Mouse (Mus musculus): ENCODE data around the gene Fam129c. TPM values are rescaled to one million over a fixed set of nuclear protein-coding genes. Genes with fewer than 3 reads are reported as not detected.

Gene Fam129c
- polyA plus RNA-seq, 1 experiment from 2014 or later: 6.9 TPM

DNA sequence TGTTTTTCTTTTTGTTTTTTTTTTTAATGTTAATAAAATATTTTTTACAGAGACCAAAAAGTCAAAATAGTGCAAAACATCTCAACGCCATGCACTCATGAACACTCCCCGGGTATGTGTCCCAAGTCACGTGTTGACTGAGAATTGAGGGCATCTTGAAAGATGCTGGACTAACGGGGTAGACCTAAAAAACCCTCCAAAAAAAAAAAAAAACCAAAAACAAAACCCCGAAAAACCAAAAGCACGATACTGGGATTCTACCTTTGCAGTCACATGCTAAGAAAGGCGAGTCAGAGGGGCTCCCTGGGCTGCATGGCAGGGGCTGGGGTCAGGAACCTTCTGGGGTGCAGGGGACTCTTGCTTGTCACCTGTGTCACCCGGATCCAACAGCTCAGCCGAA lies 29.3 kb downstream of the Fam129c start:
- H3K4me3 ChIP-seq: no peak overlapping the region
- peaks cover 37% of the 10 kb centered on the region for H3K36me3 ChIP-seq
- 0 out of 2 replicates have a peak overlapping the region, but pooled peaks have one; percentile 19 for H3K27ac ChIP-seq
- H3K9ac ChIP-seq: no peak overlapping the region
- ATAC-seq (ENCODE audit: low FRiP score): no peak
- no peaks in the 10 kb centered on the region for H3K9me3 ChIP-seq
- H3K4me2 ChIP-seq: no peak overlapping the region
- H3K27me3 ChIP-seq: peaks cover 20% of the 10 kb centered on the region
- H3K4me1 ChIP-seq (replicated peaks): peaks cover 19% of the 10 kb centered on the region
- 88% methylated on average over 9 of the region's 9 CpGs for WGBS

DNA sequence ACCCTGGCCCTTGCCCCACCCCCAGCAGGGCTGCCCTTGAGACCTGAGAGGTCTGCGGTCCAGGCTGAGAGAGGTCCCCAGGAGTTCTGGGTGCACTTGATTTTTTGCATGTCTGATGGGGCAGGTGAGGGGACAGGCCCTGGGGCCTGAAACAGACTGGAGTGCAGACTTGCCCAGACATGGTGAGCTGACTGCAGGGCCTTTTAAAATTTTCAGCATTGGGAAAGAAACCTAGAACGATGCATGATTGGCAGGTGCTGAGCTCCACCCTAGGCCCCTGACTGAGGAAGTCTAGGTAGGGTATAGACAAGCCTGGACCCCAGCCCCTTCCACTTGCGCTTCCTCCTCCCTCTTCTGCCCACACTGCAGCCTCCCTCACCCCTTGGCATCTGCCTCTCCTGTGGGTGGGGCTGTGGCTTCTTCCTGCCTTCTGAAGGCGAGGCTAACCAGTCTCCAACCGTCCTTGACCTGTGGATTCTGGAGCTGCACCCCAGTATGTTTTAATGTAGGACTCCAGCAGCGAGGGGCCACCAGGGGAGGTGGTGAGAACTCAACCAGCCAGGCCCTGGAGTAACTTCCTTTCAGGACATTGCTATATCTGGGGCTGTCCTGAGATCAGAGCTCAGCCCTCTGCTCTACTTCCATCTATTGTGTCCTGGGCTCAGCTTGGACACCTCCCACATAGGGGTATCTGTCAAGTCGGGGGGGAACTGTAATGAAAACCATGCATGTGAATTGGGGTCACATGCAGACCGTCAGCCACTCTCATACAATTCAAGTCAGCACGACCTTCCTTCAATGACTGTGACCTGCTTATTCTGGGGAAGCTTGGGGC lies 30.0 kb downstream of the Fam129c start:
- Histone ChIP-seq H3K27me3 (peaks cover 28% of the 10 kb centered on the region), H3K9me3 (no peaks in the 10 kb centered on the region), H3K36me3 (peaks cover 34% of the 10 kb centered on the region), H3K4me3 (no peak overlapping the region), H3K9ac (no peak overlapping the region), H3K4me2 (no peak overlapping the region), H3K4me1 (replicated peaks) (peaks cover 19% of the 10 kb centered on the region), H3K27ac (peak overlapping the region; percentile 19; the same call in 1 of the 2 replicates)
- 51% methylated on average over 9 of the region's 9 CpGs for WGBS
- no peak for ATAC-seq (ENCODE audit: low FRiP score)

DNA sequence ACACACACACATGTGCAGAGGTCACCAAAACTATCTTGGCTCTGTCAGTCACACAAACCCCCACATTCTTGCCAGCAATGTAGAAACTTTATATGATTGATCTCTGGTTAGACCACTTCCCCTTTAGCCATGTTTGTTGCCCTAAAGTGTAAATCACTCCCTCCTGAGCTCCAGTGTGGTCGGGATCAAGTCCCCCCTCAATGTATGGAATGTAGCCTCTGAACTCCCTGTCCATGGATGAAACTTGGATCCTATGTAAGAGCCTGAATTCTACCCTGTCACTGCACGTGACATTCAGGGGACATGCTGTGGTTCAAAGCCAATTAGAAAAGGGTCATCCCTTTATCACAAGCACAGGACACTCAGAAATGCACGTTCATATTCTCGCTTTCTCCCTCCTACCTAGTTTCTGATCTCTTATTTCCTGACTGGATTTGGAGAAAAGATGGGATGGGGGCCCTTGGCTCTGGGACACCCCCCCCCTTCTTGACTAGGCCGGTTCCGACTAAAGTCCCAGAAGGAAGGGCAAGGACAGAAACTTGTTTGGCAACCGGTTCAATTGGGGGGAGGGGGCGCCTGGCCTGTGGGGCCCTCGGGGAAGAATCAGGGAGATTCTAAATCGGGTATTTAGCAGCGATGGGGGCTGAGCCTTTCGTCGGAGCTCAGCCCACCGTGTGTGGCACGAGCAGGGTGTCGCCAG lies 31.1 kb downstream of the Fam129c start:
- ATAC-seq (ENCODE audit: low FRiP score): no peak; the same call in 1 of the 2 replicates
- Histone ChIP-seq H3K36me3 (peaks cover 32% of the 10 kb centered on the region), H3K9ac (peak overlapping the region; percentile 80), H3K4me1 (replicated peaks) (peaks cover 19% of the 10 kb centered on the region), H3K4me2 (peak overlapping the region; percentile 90), H3K4me3 (peak overlapping the region; percentile 47), H3K27ac (peak overlapping the region; percentile 86), H3K27me3 (peaks cover 36% of the 10 kb centered on the region), H3K9me3 (no peaks in the 10 kb centered on the region; the same call in 1 of the 2 replicates)
- 8% methylated on average over 16 of the region's 16 CpGs for WGBS

DNA sequence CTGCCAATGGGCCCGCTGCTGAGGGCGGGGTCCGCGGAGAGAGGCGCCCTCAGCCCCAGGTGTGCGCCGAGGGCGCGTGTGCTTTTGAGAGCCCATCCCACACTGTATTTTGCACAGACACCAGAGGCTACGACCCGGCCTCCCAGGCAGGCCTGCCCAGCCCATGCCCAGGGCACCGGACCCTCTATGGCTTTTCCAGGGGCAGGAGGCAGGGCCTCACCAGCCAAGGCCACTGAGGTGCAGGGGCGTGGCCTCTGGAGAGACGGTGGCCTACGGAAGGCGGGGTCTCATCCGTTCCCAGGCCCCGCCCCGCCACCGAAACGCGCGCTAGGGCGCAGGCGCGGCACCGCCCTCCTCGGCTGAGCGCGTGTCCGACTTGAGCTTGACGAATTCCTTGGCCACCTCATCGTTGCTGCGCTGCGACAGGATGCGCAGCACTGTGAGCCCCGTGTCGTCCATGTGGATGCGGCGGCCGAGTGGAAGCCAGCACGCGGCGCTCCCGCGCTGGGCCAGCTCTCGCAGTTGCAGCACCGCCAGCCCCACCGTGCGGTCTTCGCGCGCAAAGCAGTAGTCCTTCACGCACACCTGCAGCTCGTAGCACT lies 31.7 kb downstream of the Fam129c start:
- H3K27ac ChIP-seq: peak overlapping the region; percentile 86
- H3K4me1 ChIP-seq (replicated peaks): peaks cover 23% of the 10 kb centered on the region
- H3K4me3 ChIP-seq: peak overlapping the region; percentile 47
- under 1% methylated on average over 55 of the region's 55 CpGs for WGBS
- peak; percentile 88 for ATAC-seq (ENCODE audit: low FRiP score)
- peak overlapping the region; percentile 80 for H3K9ac ChIP-seq
- H3K4me2 ChIP-seq: peak overlapping the region; percentile 90
- peaks cover 31% of the 10 kb centered on the region for H3K36me3 ChIP-seq
- H3K27me3 ChIP-seq: peaks cover 42% of the 10 kb centered on the region
- H3K9me3 ChIP-seq: no peaks in the 10 kb centered on the region; the same call in 1 of the 2 replicates

DNA sequence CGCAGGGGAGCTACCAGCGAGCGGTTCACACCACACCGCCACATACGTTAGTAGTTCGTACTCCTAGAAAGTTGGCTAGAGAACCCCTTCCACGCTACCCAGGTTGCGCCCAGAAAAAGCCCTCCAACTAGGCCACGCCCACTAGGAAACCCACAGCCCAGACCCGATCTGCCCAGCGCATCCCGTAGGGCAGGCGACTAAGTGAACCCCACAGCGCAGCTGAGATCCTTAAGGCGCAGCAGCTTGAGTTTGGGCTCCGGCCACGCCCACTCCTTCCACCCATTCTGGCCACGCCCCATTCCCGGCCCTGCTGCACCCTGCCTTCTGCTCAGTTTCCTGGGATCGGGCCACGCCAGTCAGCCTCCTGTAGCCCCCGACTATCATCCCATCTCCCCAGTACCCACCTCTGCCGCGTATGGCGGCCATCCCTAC lies 32.3 kb downstream of the Fam129c start:
- peaks cover 29% of the 10 kb centered on the region for H3K4me1 ChIP-seq (replicated peaks)
- peak overlapping the region; percentile 47 for H3K4me3 ChIP-seq
- H3K36me3 ChIP-seq: peaks cover 30% of the 10 kb centered on the region
- peaks cover 48% of the 10 kb centered on the region for H3K27me3 ChIP-seq
- WGBS: 3% methylated on average over 25 of the region's 25 CpGs
- ATAC-seq (ENCODE audit: low FRiP score): peak; percentile 26
- H3K9me3 ChIP-seq: no peaks in the 10 kb centered on the region; the same call in 1 of the 2 replicates
- H3K9ac ChIP-seq: peak overlapping the region; percentile 80
- peak overlapping the region; percentile 86 for H3K27ac ChIP-seq
- peak overlapping the region; percentile 90 for H3K4me2 ChIP-seq

DNA sequence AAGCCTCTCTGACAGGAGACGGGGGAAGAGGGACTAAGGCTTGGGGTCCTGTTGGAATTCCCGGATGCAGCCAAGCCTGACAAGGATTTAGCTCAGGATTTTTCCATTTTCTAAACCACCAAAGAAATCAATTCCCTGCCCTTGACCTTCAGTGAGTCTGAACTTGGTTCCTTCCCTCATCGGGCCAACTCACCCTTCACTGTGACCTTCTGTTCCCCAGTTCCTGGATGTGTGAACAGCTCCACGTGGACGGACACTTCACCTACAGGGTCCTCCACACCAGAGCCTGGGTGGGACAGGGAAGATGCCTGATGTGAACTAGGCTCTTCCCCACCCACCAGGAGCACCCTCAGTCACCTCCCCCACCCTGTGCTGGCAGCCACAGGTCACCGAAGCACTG lies 33.3 kb downstream of the Fam129c start:
- no peak for ATAC-seq (ENCODE audit: low FRiP score)
- H3K36me3 ChIP-seq: peaks cover 33% of the 10 kb centered on the region
- 86% methylated on average over 6 of the region's 6 CpGs for WGBS
- H3K9me3 ChIP-seq: no peaks in the 10 kb centered on the region; the same call in 1 of the 2 replicates
- no peak overlapping the region for H3K4me2 ChIP-seq
- no peak overlapping the region for H3K4me3 ChIP-seq
- H3K9ac ChIP-seq: no peak overlapping the region
- H3K27me3 ChIP-seq: peaks cover 58% of the 10 kb centered on the region
- no peak overlapping the region for H3K27ac ChIP-seq
- H3K4me1 ChIP-seq (replicated peaks): peaks cover 29% of the 10 kb centered on the region

DNA sequence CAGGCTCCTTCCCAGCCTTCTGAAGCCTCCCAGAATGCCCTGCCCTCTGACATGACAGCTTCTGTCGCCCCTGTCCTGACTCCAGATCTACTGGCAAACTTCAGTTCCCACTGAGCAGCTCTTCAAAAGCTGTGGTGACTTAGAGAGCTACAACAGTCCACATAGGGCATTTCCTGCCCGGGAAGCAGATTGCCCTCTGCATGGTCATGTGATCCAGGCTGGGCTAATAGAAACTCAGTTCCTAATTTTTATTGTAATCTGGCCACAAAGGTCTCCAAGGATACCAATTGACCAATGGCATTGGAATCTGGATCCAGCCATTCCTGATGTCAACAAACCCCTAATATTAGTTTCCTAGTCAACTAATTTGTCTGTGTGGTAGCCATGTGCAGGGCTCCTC lies 34.4 kb downstream of the Fam129c start:
- no peak overlapping the region for H3K27ac ChIP-seq
- H3K9ac ChIP-seq: no peak overlapping the region
- no peaks in the 10 kb centered on the region; the same call in 1 of the 2 replicates for H3K9me3 ChIP-seq
- H3K4me3 ChIP-seq: no peak overlapping the region
- peaks cover 37% of the 10 kb centered on the region for H3K36me3 ChIP-seq
- 60% methylated on average over 2 of the region's 2 CpGs for WGBS
- H3K4me1 ChIP-seq (replicated peaks): peaks cover 29% of the 10 kb centered on the region
- ATAC-seq (ENCODE audit: low FRiP score): no peak
- no peak overlapping the region for H3K4me2 ChIP-seq
- peaks cover 70% of the 10 kb centered on the region for H3K27me3 ChIP-seq

DNA sequence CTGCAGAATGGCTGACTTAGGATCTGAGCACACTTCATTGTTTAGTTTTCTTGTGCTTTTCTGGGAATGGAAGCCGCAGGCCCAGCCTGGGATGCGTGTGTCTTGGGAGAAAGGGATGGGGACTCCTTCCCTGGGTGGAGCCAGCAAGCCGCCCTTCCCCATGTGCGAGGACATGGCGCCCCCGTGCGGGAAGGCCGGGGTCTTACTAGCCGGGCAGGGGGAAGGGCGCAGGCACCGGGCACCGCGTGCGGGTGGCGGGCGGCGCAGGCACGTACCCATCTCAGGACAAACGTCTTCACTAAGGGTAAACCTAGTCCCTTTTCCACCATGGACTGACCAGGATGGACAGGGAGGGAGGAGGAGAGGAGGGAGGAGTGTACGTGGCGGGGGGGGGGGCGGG lies 35.7 kb downstream of the Fam129c start:
- H3K36me3 ChIP-seq: peaks cover 38% of the 10 kb centered on the region
- no peaks in the 10 kb centered on the region; the same call in 1 of the 2 replicates for H3K9me3 ChIP-seq
- H3K27ac ChIP-seq: no peak overlapping the region
- H3K4me1 ChIP-seq (replicated peaks): peaks cover 29% of the 10 kb centered on the region
- no peak overlapping the region for H3K4me2 ChIP-seq
- 12% methylated on average over 17 of the region's 22 CpGs for WGBS
- H3K27me3 ChIP-seq: peaks cover 78% of the 10 kb centered on the region
- ATAC-seq (ENCODE audit: low FRiP score): no peak
- H3K9ac ChIP-seq: no peak overlapping the region
- no peak overlapping the region for H3K4me3 ChIP-seq

DNA sequence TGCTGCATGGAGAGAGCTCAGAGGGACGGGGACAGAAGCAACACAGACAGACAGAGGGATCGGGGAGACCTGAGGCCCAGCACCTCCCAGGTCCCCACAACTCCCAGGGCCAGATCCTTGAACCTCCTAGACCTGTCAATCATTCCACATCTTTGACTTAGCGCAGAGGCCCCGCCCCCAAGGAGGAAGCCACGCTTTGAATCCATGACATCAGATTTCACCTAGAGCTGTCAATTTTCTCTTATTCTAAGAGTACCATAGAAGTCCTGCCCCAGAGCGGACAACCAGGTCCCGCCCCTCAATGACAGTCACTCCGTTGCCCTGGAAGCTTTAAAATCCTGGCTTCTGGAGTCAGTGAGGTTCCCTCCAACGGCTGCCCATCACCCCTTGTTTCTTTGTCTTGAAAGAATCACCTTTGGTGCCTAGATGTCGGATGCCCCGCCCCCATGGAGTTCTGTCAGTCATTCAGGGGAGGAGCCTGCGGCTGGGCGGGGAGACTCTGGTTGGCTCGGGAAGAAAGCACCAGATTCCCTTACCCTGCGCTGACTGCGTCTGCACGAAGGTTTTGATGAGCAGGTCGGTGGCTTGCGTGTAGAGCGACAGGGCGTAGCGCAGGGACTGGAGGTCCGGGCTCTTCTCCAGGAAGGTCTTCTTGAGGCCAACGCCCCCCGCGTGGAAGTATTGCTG lies 36.7 kb downstream of the Fam129c start:
- peak overlapping the region; percentile 23 for H3K4me2 ChIP-seq
- peak; percentile 17; the same call in 1 of the 2 replicates for ATAC-seq (ENCODE audit: low FRiP score)
- peaks cover 22% of the 10 kb centered on the region for H3K4me1 ChIP-seq (replicated peaks)
- peak overlapping the region; percentile 43; the same call in 1 of the 2 replicates for H3K9ac ChIP-seq
- H3K27ac ChIP-seq: peak overlapping the region; percentile 52; the same call in 1 of the 2 replicates
- WGBS: 4% methylated on average over 26 of the region's 26 CpGs
- no peaks in the 10 kb centered on the region; the same call in 1 of the 2 replicates for H3K9me3 ChIP-seq
- H3K36me3 ChIP-seq: peaks cover 47% of the 10 kb centered on the region
- H3K27me3 ChIP-seq: peaks cover 87% of the 10 kb centered on the region
- 0 out of 2 replicates have a peak overlapping the region, but pooled peaks have one; percentile 3 for H3K4me3 ChIP-seq

DNA sequence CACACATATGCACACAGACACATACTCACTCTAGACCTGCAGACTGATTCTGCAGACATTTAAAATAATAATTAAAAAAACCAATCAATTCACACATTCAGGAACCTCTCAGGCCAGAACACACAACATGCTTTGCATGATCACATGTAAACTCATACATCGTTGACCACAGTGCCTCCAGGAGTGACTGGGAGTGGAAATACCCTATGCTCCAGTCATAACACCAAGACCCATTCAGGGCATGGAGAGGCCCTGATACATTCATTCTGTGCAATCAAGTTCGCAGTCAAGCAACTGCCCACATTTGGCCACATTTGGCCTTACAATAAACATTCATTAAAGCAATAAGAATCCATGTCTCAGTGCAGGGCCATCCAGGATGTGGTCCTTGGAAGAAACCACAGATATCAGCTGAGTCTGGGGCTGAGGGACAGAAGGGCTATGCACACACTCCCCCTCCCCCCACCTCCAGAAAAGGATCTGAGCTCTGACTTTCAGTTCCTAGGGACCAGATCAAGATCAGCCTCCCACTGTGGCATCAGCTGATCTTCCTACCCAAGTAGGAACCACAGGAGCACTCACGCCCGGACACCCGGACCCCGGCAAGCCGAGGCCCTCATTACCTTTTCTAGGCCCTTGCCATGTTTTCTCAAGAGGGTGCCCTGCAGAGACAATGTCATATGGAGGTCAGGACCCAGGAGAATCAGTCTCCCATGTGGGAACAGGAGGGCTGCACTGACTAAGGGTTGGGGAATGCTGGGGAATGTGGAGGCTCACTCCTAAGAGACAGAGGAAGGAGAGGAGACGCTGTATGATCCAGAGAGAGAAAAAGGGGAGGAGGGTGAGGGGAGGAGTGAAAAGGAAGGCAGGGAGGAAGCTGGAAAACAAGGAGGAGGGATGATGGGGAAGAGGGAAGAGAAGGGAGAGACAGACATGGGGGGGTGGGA lies 40.0 kb downstream of the Fam129c start:
- no peaks in the 10 kb centered on the region; the same call in 1 of the 2 replicates for H3K9me3 ChIP-seq
- no peak overlapping the region for H3K4me2 ChIP-seq
- no peak overlapping the region for H3K4me3 ChIP-seq
- ATAC-seq (ENCODE audit: low FRiP score): no peak
- H3K4me1 ChIP-seq (replicated peaks): peaks cover 10% of the 10 kb centered on the region
- H3K27ac ChIP-seq: no peak overlapping the region
- H3K36me3 ChIP-seq: peaks cover 67% of the 10 kb centered on the region
- H3K9ac ChIP-seq: 0 out of 2 replicates have a peak overlapping the region, but pooled peaks have one; percentile 0
- H3K27me3 ChIP-seq: peaks cover 67% of the 10 kb centered on the region
- WGBS: 65% methylated on average over 8 of the region's 8 CpGs

DNA sequence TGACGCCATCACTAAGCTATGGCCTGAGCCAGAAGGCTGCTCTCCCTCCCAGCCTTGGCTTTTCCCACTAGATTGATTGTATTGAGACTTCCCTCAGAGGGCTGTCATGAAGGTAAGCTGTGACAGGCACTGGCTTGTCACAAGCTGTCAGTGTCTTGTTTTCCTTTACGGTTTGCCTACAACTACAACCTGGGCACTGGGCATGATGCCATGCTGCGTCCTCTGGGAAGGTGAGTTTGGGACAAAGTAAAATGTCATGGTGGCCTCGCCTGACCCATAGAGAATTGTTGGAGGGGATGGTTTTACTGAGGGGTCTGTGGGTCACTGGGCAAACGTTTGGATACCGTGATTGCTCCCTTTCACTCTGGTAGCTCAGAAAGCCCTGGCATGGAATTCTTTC lies 40.9 kb downstream of the Fam129c start:
- Histone ChIP-seq H3K27me3 (peaks cover 59% of the 10 kb centered on the region), H3K4me1 (replicated peaks) (peaks cover 10% of the 10 kb centered on the region)

More for the DNA sequence above, 40.9 kb downstream of the Fam129c start:
- no peak for ATAC-seq (ENCODE audit: low FRiP score)
- WGBS: 78% methylated on average over 6 of the region's 6 CpGs
- Histone ChIP-seq H3K27ac (no peak overlapping the region), H3K9ac (no peak overlapping the region), H3K36me3 (peaks cover 67% of the 10 kb centered on the region), H3K9me3 (no peaks in the 10 kb centered on the region), H3K4me2 (no peak overlapping the region), H3K4me3 (no peak overlapping the region)
